Mouse (Mus musculus) T-helper 17 cell (primary cell): ENCODE data around the gene Exd2.
"Not testable (repeated sequence)": the region's sequence is repeated elsewhere in the genome, so short reads cannot be mapped to it uniquely, and the experiment has no call there.

Source experiments
- in situ Hi-C, 2 experiments: fragments of 300-600 bp; cut with MboI, MseI; formaldehyde crosslinking; loops; 1 replicate in 1 of 2; 2 replicates in 1 of 2; pipeline ENCODE4 v1.15.1; 2025; ENCODE audit warnings: high pct_unique_total_duplicates in 2 of 2

The Exd2 gene

DNA sequence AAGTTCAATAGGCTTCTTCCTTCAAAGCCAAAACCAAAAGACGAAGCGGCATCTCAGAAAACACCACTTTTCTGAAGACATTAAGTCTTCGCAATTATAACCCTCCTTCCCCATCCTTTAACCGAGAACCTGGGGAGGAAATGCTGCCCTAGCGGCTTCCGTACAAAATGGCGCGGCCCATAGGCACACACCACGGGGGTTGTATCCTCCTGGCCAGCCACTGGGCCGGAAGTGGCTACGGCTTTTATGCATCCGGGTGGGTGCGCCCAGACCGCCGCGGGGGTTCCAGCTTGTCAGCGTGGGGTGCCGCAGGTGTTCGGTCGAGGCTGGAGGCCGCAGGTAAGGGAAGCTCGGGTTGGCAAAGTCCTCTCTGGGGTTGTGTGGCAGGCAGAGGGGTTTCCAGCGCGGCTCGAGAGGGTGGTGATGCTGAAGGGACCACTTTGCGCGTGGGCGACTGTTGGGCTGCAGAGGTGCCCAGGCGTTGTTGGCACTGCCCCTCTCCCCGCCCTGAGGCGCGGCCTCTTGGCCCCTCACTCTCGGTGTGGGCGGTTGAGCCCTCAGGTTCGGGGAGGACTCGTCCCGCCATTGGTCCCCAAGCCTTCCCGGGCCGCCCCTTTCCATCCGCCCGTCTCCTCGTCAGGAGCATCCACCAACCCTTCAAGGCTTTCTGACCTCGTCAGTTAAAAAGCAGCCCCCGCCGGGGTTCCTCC is at the start of gene Exd2:
Exd2 (plus strand) TSS at position 154 of the 710 bp plus-strand sequence.
- in situ Hi-C loops, result no loop called here

GRCm38 (mm10) chr12:80415100-80415499 is 47.8 kb upstream of the Exd2 start:
- in situ Hi-C loops, result no loop called here

DNA sequence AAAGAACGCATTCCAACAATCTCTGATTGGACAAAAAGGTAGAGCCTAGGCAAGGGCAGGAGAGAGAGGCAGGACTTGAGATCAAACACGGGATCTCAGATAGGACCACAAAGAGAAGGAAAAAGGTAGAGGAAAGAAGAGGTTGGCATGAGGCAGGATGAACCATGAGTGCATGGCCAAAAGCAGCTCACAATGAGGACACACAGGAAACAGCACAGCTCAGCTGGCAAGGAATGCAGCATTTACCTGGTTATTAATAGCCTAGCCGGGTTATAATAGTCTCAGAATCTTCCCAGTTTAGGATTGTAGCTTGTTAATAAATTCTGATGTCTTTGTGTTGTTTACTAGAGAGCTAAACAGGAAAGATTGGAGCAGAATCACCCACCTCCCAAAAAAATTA is 35.2 kb upstream of the Exd2 start:
- in situ Hi-C loops, result no loop called here

DNA sequence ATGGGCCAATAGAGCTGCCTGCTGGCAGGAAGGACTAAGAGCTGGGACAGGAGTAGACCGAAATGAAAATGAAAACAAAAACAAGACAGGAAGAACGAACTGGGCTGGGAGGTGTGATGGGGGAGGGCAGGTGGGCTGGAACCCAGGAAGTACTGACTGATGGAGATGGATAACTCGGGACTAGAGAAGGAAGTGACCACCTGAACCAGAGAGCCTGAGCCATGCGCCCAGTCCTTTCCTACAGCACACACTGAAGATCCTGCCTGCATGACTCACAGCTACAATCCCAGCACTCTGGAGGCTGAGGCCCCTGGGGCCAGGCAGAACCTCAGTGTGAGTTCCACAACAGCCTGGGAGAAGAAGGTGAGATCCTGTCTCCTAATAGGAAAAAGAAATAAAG is 29.6 kb upstream of the Exd2 start:
- in situ Hi-C loops, result no loop called here

DNA sequence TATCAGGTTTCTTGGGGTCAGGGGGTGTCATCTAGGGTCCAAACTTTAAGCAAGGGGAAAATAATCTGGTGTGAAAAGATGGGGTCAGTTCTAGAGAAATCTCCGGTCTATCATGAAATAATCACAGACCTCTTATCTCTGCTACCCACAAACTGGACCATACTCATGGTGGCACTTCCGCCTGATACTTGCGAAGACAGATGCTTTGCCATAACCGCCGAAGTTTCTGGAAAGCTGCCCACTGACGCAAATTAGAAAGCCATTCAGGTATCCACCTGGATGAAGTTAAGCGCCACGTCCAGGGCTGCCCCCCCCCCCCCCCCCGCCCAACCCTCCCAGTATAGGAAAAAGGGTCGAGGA is 28.3 kb upstream of the Exd2 start:
- in situ Hi-C loops, result no loop called here

GRCm38 (mm10) chr12:80434961-80435691 is 27.8 kb upstream of the Exd2 start:
- in situ Hi-C loops, result no loop called here

DNA sequence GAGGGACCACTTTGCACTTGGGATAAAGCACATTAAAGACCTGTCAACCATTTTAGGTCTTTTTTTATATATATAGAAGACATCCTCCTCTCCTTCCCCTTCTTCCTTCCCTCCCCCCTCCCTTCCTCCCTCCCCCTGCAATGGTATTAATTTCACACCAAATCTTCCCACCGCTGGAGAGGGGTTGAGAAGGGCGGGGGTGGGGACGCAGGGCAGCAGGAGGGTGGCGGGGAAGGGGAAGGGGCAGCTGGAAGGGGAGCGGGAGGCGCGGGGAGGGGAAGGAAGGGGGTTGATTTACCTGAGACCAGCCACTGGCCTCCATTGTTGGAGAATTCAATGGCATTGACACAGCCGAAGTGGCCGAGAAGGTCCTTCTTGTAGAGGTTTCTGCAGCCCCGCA is 27.0 kb upstream of the Exd2 start:
- in situ Hi-C loops, result no loop called here

DNA sequence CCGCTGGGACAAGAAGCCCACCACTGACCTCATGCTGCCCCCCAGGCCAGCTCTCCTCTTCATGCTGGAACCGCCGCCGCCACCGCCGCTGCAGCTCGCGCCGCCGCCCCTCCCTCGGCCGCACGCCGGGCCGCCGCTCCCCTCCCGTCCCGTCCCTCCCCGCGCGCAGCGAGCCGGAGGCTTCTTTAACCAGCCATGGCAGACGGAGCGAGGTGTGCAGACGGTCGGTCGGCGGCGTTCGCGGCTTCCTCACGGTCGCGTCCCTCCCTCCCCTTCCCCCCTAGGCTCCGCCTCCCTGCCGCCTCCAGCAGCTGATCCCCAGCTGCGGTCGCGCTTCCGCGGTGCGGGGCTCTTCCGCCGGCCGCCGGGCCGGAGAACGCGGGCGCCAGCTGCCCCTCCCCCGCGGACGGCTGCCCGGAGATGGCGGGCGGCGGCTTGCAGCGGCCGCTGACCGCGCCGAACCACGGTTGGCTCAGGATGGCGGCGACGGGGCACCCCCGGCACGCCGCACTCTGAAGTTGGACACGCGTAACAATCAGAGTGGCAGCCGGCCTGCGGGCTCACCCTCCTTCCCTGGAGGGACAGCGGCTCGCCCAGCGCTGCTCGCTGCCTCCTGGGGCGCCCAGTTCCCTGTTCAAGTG is 26.4 kb upstream of the Exd2 start, which contains the start of gene Dcaf5:
Dcaf5 (minus strand) TSS at position 266 of the 641 bp plus-strand sequence.
- in situ Hi-C loops, result no loop called here

GRCm38 (mm10) chr12:80437051-80437675 is 25.7 kb upstream of the Exd2 start:
- in situ Hi-C loops, result no loop called here

- in situ Hi-C loops, result no loop called here
Measured at GRCm38 (mm10) chr12:80440957-80441356, 21.9 kb upstream of the Exd2 start.

DNA sequence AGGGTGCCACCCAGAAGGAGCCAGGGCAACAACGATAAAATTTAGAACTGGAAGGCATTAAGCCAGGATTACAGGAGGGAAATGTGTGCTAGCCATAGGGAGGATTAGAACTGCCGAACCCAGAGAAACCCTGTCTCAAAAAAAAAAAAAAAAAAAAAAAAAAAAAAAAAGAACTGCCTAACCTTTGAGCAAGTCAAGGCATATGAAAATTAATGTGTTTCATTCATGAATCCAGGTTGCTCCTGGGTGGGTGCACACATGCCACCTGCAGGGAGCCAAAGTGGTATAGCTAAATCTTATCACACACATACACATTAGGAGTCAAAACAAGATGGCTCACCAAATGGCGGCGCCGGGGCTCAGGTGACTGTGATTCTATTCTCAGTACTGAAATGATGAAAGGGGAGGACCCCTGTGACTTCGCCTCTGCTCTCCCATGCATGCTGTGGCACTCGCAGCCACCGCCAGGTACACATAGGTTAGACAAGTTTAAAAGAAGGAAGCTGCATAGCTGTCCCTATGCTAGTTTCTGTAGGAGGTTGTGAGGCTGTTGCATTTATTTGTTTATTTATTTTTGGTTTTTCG is 18.3 kb upstream of the Exd2 start:
- in situ Hi-C loops, result no loop called here

DNA sequence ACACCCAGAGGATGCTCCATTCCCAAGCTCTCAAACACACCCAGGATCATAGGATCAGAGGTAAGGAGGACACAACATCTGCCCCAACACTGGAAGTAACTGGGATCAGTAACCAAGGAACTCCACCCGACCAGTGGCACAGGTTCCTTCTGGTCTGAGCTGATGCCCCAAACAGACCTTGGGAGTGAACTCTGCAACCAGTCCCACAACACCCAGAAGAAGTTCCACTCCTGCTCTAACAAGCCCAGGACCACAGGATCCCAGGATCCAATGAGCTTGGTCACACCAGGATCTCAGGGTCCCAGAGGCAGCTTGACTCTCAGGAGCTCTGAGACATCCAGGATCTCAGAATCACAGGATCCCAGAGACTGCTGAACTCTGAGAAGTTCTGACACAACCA is 9.4 kb upstream of the Exd2 start:
- in situ Hi-C loops, result no loop called here

DNA sequence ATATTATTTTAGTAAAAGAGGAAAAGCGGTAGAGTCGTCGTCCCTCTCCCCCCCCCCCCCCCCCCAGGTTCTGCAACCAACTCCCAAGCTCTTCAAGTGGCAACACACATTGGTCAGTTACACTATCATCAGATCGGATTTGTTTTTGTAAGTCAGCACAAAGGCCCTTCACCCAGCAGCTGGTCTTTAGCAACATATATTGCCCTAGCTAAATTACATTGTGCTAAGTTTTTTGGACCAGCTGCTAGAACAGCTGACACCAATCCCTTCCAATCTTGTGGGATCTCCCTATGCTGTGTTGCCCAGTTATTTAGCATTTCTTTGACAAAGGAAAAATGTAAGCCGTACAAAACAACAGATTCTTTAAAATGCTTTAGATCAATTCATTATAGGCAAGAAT is 4.9 kb upstream of the Exd2 start:
- in situ Hi-C loops, result no loop called here

- in situ Hi-C loops, result not testable (repeated sequence)
Measured at GRCm38 (mm10) chr12:80462292-80462896, 501 bp upstream of the Exd2 start.

DNA sequence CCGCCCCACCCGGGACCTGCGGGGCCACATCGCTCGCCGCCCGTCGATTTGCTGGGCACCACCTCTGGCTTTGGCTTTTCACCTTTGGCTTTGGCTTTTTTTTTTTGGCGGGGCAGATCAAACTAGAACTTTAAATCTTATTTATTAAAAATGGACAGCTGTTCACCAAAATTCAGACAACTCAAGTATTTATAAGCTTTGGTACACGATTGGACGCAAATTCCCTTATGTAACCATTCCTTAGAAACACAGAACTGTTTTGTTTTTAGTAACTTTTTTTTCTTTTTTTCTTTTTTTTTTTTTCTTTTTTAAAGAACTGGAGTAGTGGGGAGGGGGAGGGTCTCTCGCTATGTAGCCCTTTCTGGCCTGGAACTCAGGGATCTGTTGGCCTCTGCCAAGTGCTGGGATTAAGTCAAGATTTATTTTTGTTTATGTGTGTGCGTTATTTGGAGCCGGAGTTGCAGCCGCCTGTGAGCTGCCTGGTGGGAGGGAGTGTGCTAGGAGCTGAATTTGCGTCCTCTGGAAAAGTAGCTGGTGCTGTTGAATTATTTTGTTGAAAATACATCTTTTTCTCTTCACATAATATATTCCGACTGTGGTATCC is 873 bp downstream of the Exd2 start:
- in situ Hi-C loops, result no loop called here

DNA sequence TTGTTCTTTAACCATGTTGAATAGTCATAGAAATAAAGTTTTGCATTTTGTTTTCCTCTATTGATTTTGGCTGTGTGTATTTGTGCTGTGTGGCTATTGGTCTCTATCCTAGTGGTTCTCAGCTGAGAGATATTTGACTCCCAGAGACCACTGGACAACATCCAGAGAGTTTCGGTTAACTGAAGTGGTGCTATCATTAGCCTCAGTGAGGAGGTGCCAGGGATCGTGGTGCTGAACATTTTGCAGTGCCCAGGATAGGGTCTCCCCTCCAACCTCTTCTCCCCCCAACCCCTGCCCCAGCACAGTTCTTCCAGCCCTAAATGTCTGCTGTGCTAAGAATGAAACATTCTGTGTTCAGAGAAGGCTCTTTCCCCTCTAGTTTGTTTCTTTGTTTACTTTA is 7.3 kb downstream of the Exd2 start:
- in situ Hi-C loops, result no loop called here

DNA sequence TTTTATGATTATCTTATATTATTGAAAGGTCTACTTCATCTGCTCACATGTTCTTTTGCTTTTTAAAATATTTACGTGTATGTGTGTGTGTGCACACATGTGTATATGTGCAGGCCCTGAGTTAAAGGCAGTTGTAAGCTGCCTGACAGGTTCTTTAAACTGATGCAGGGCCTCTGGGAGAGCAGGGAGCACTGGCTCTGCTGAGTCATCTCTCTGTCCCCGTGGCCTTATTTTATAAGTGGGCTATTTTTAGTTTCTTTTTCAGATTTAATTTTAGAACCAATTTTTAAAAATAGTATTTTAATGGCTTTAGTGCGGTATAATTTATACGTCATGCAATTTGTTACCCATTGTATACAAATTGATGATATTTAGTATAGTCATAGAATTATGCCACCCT is 9.0 kb downstream of the Exd2 start:
- in situ Hi-C loops, result no loop called here

DNA sequence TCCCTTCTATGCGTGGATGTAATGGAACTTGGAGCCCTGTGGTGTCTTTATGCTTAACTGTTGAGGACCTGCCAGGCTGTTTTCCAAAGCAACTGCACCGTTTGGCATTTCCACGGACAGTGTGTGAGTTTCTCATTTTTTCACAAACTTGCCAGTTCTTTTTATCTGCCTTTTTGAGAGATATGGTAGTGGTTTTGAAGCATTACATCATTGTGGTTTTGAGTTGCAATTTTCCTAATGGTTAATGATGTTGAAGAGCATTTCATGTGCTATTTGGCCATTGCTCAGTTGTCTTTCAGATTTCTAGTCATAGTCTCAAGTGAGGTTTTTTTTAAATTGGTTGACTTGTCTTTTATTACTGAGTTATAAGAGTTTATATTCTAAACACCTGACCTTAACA is 10.8 kb downstream of the Exd2 start:
- in situ Hi-C loops, result no loop called here

DNA sequence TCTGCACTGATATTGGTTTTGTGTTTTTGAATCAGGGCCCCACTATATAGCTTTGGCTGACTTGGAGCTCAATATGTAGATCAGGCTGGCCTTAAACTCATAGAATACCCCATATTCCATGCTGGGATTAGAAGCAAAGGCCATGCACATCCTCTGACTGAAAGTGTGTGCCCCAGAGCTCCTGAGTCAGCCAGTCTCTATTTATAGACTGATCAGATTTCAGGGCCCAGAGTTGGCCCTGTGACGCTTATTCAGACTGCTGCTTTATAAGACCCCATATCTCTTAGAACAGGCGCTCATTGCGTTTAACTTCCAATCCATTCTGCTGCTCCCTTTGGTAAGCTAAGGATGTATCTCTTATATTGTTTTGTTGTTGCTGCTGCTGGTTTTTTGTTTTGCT is 17.1 kb downstream of the Exd2 start:
- in situ Hi-C loops, result loop anchor here in 1 of 2 experiments (25.0 kb wide), 1 partner anchor 407 kb away; no protein-coding TSS in a partner anchor

DNA sequence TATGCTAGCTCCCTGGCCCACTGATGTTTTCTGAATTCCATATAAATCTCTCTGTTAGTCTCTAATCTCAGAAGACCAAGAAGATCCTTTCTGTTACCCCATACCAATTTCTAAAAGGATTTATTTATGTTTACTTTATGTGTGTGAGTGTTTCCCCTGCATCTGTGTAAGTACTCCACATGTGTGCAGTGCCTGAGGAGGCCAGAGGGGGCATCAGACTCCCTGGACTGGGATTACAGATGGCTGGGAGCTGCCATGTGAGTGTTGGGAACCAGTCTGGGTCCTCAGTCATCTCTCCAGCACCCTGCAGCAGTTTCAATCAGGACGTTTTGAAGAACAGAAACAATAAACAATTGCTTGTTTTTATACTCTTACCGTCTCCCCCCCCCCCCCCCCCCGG is 20.5 kb downstream of the Exd2 start:
- in situ Hi-C loops, result loop anchor here in 1 of 2 experiments (25.0 kb wide), 1 partner anchor 404 kb away; no protein-coding TSS in a partner anchor

DNA sequence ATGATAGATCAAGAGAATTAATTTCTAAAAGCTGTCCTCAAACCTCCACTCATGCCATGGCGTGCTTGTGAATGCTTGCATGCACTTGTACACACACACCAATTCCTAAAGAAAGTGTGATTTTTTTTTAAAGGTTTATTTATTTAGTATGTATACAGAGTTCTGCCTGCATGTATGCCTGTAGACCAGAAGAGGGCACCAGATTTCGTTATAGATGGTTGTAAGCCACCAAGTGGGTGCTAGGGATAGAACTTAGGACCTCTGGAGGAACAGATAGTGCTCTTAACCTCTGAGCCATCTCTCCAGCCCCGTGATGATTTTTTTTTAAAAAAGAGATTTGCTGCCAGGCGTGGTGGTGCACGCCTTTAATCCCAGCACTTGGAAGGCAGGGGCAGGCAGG is 30.4 kb downstream of the Exd2 start:
- in situ Hi-C loops, result loop anchor here in 1 of 2 experiments (25.0 kb wide), 1 partner anchor 394 kb away; no protein-coding TSS in a partner anchor
